Mouse (Mus musculus): ENCODE data around the gene Kcnj9.

- TF ChIP-seq MAX (IDR thresholded peaks at IDR 0.05; ENCODE audit: low read depth) (peak; percentile 91), USF1 (IDR thresholded peaks at IDR 0.05; ENCODE audit: low read depth) (no peak), POLR2A (IDR thresholded peaks at IDR 0.05; ENCODE audit: insufficient read length, low read depth) (peak; percentile 39), POLR2AphosphoS2 (IDR thresholded peaks at IDR 0.05; ENCODE audit: insufficient read length, low read depth) (no peak), MYOD1 (IDR thresholded peaks at IDR 0.05; ENCODE audit: control insufficient read depth in 1 of 3, insufficient read length in 2 of 3, low read depth in 2 of 3) (peak in 1 of 3 experiments; percentile 13), MYOG (IDR thresholded peaks at IDR 0.05; ENCODE audit: control insufficient read depth in 1 of 3, insufficient read depth in 1 of 3, insufficient read length in 2 of 3, low read depth in 2 of 3) (peak in 1 of 3 experiments; percentile 14), SRF (IDR thresholded peaks at IDR 0.05; ENCODE audit: control insufficient read depth, insufficient read length, low read depth) (no peak), REST (IDR thresholded peaks at IDR 0.05; ENCODE audit: insufficient read depth, insufficient read length) (no peak), TCF12 (IDR thresholded peaks at IDR 0.05; ENCODE audit: insufficient read depth, poor library complexity, severe bottlenecking) (no peak), E2F4 (IDR thresholded peaks at IDR 0.05; ENCODE audit: insufficient read depth) (no peak)
Measured at GRCm38 (mm10) chr1:172309699-172310398, 19.3 kb downstream of the Kcnj9 start.

Data from myocyte (in vitro differentiated cells).